Mouse (Mus musculus): ENCODE data around the gene Hhatl. TPM values are rescaled to one million over a fixed set of nuclear protein-coding genes. Genes with fewer than 3 reads are reported as not detected.

The Hhatl gene
- polyA plus RNA-seq, 1 experiment from 2014 or later: not detected

DNA sequence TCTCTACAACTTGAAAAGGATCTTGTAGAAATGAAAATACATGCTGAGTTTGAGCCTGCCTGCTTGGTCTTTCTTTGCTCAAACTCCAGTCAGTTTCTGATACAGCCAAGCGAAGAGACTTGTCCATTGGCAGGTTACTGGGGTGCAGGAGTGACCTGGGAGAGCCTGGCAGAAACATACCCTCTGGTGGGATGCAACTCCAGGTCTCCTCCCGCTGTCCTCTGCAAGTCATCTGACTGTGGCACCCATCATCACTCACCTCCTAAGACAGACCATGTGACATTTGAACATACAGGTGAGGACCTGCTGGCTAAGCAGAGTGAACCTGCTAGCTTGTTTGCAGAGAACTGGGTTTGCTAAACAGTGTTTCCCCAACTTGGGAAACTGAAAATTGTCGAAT lies 35.5 kb downstream of the Hhatl start:
- 87% methylated on average over 3 of the region's 3 CpGs for WGBS
- no peak overlapping the region for H3K4me2 ChIP-seq
- peaks cover 47% of the 10 kb centered on the region for H3K36me3 ChIP-seq (replicated peaks)

DNA sequence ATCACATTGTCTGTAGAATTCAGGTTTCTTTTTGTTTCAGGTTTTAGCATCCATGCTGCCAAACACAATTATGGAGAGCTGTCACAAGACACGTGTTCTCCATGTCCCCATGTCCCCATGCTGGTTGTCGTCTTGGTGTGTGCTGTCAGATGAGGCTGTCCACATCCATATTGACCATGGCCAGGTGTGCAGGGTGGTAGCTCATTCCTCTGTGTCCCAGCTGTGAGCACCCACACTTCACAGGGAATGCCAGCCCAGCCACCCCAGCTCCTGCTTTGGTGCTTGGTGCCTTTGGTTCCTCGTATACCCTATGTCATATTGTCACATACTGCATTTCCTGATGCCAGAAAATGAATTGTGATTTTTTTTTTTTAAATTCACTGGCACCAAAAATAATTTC lies 37.7 kb downstream of the Hhatl start:
- no peaks in the 10 kb centered on the region for H3K9me3 ChIP-seq
- H3K9ac ChIP-seq: no peak overlapping the region
- peaks cover 19% of the 10 kb centered on the region for H3K4me1 ChIP-seq
- no peaks in the 10 kb centered on the region for H3K27me3 ChIP-seq
- H3K27ac ChIP-seq: no peak overlapping the region
- no peak overlapping the region for H3K4me3 ChIP-seq (replicated peaks)
- no peak overlapping the region for H3K4me2 ChIP-seq
- H3K36me3 ChIP-seq (replicated peaks): peaks cover 68% of the 10 kb centered on the region
- WGBS: 88% methylated on average over 3 of the region's 3 CpGs
- no peak for ATAC-seq (ENCODE audit: low FRiP score)

More for the DNA sequence above, 35.5 kb downstream of the Hhatl start:
- Histone ChIP-seq H3K9me3 (no peaks in the 10 kb centered on the region), H3K9ac (no peak overlapping the region), H3K4me1 (peaks cover 34% of the 10 kb centered on the region), H3K27ac (no peak overlapping the region), H3K4me3 (replicated peaks) (no peak overlapping the region), H3K27me3 (no peaks in the 10 kb centered on the region)
- ATAC-seq (ENCODE audit: low FRiP score): no peak

DNA sequence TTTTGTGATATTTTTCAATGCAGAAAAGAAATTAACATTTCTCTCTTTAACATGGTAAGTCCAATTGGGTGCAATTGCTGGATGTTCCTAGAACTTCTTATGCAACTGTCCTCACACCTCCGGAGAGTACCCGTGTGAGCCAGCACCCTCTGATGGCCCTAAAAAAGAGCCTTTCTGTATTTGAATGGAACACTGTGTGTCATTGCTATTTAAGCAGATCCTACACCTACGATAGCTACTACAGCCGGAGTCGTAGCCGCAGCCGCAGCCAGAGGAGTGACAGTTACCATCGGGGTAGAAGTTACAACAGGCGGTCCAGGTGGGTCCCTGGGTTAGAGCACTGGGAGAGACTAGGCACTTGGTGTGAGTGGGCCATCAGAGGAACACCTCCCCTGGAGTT lies 39.5 kb downstream of the Hhatl start:
- no peak overlapping the region for H3K4me3 ChIP-seq (replicated peaks)
- ATAC-seq (ENCODE audit: low FRiP score): no peak
- H3K27me3 ChIP-seq: no peaks in the 10 kb centered on the region
- no peak overlapping the region for H3K27ac ChIP-seq
- H3K36me3 ChIP-seq (replicated peaks): peaks cover 87% of the 10 kb centered on the region
- H3K9me3 ChIP-seq: no peaks in the 10 kb centered on the region
- no peak overlapping the region for H3K4me2 ChIP-seq
- WGBS: 96% methylated on average over 9 of the region's 9 CpGs
- no peak overlapping the region for H3K9ac ChIP-seq
- peaks cover 4% of the 10 kb centered on the region for H3K4me1 ChIP-seq

DNA sequence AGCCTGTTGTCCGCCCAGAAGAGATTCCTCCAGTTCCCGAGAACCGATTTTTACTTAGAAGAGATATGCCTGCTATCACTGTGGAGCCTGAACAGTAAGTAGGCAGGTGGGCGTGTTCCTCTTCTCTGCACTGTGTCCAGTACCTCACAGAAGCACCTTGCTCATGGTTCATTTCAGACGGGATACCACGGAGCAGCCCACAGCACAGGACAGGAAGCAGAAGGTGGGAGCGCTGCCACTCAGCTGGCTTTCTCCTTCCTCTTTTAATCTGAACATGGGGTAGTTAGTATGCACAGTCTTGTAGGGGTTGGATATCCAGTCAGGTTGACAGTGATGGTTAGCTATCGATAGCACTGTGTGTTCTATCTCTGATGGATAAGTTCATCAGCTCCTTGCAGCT lies 48.3 kb downstream of the Hhatl start:
- Histone ChIP-seq H3K4me3 (replicated peaks) (no peak overlapping the region), H3K27me3 (no peaks in the 10 kb centered on the region), H3K9me3 (no peaks in the 10 kb centered on the region), H3K4me1 (no peaks in the 10 kb centered on the region), H3K36me3 (replicated peaks) (peaks cover 75% of the 10 kb centered on the region), H3K9ac (no peak overlapping the region), H3K4me2 (no peak overlapping the region), H3K27ac (no peak overlapping the region)
- 91% methylated on average over 8 of the region's 8 CpGs for WGBS
- no peak for ATAC-seq (ENCODE audit: low FRiP score)

DNA sequence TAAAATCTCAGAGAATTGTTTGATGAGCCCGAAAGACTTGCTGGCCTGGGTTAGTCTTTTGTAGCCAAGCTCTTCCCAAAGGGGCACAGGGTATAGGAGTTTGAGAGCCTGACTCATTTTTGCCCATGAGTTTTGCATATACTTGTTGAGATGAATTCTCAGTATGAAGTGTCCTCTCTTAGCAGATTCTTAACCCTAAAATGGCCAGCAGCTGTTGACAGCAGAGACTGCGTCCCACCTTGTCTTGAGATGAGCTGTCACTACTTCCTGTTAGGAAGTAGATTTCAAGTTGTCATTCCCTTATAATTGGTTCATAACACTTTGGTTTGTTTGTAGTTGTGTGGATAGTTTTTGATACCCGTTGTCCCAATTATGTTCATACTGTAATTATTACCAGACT lies 51.1 kb downstream of the Hhatl start:
- H3K27ac ChIP-seq: no peak overlapping the region
- no peak for ATAC-seq (ENCODE audit: low FRiP score)
- WGBS: 95% methylated on average over 3 of the region's 3 CpGs
- H3K9ac ChIP-seq: no peak overlapping the region
- no peaks in the 10 kb centered on the region for H3K4me1 ChIP-seq
- H3K9me3 ChIP-seq: no peaks in the 10 kb centered on the region
- H3K4me2 ChIP-seq: no peak overlapping the region
- H3K4me3 ChIP-seq (replicated peaks): no peak overlapping the region
- H3K27me3 ChIP-seq: no peaks in the 10 kb centered on the region
- H3K36me3 ChIP-seq (replicated peaks): peaks cover 50% of the 10 kb centered on the region

DNA sequence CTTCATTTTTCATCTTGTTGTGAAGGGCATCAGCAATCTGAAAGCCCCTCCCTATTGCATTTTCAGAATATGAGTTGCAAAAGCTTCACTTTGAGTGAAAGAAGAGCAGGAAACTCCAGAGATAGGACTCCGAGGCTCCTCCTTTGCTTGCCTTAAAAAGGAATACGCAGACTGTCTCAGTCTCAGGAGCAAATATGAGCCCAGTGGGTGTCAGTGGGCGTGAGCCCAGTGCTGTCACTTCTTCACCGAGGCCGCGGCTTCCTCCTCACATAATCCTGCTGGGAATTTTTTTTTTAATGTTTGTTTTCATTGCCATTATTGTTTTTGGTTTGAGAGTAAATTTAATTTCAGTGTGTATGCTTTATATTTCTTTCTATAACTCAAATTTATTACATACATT lies 51.8 kb downstream of the Hhatl start:
- no peak overlapping the region for H3K9ac ChIP-seq
- peaks cover 49% of the 10 kb centered on the region for H3K36me3 ChIP-seq (replicated peaks)

More for the DNA sequence above, 51.8 kb downstream of the Hhatl start:
- H3K4me1 ChIP-seq: no peaks in the 10 kb centered on the region
- H3K4me2 ChIP-seq: no peak overlapping the region
- H3K4me3 ChIP-seq (replicated peaks): no peak overlapping the region
- H3K27ac ChIP-seq: no peak overlapping the region
- no peaks in the 10 kb centered on the region for H3K27me3 ChIP-seq
- no peaks in the 10 kb centered on the region for H3K9me3 ChIP-seq
- WGBS: 92% methylated on average over 6 of the region's 6 CpGs
- ATAC-seq (ENCODE audit: low FRiP score): no peak

Other genes with a start within 250 kb of the Hhatl start
- gene Lyzl4, start 150.4 kb downstream of the Hhatl start, polyA plus RNA-seq (2016; fragmentation: Nextera tagmentation; extraction: Ambion mirVana): not detected in 2 replicates
- 0.50 and 1.7 TPM in 2 replicates for gene Vipr1, start 149.8 kb downstream of the Hhatl start, polyA plus RNA-seq (2016; fragmentation: Nextera tagmentation; extraction: Ambion mirVana)
- gene Sec22c, start 87.0 kb downstream of the Hhatl start, polyA plus RNA-seq (2016; fragmentation: Nextera tagmentation; extraction: Ambion mirVana): 24.5 and 29.3 TPM in 2 replicates
- 97.5 and 104 TPM in 2 replicates for gene Ss18l2, start 82.2 kb downstream of the Hhatl start, polyA plus RNA-seq (2016; fragmentation: Nextera tagmentation; extraction: Ambion mirVana)
- gene Nktr, start 73.3 kb downstream of the Hhatl start, polyA plus RNA-seq (2016; fragmentation: Nextera tagmentation; extraction: Ambion mirVana): 75.7 and 78.2 TPM in 2 replicates
- gene Zfp651, start 33.2 kb downstream of the Hhatl start, polyA plus RNA-seq (2016; fragmentation: Nextera tagmentation; extraction: Ambion mirVana): 9.5 and 10.8 TPM in 2 replicates
- gene Klhl40, start 14.9 kb downstream of the Hhatl start, polyA plus RNA-seq (2016; fragmentation: Nextera tagmentation; extraction: Ambion mirVana): 0.28 TPM in 1 of 2 replicates, not detected in the other
- 3.1 and 3.6 TPM in 2 replicates for gene Ccdc13, start 47.0 kb upstream of the Hhatl start, polyA plus RNA-seq (2016; fragmentation: Nextera tagmentation; extraction: Ambion mirVana)
- 153 and 158 TPM in 2 replicates for gene Higd1a, start 65.9 kb upstream of the Hhatl start, polyA plus RNA-seq (2016; fragmentation: Nextera tagmentation; extraction: Ambion mirVana)
- 0.89 and 1.2 TPM in 2 replicates for gene Ackr2, start 105.8 kb upstream of the Hhatl start, polyA plus RNA-seq (2016; fragmentation: Nextera tagmentation; extraction: Ambion mirVana)
- gene Cyp8b1, start 123.8 kb upstream of the Hhatl start, polyA plus RNA-seq (2016; fragmentation: Nextera tagmentation; extraction: Ambion mirVana): not detected in 2 replicates
- gene Fam198a, start 158.5 kb upstream of the Hhatl start, polyA plus RNA-seq (2016; fragmentation: Nextera tagmentation; extraction: Ambion mirVana): 1.2 and 1.3 TPM in 2 replicates
- 14.0 and 15.2 TPM in 2 replicates for gene Pomgnt2, start 204.6 kb upstream of the Hhatl start, polyA plus RNA-seq (2016; fragmentation: Nextera tagmentation; extraction: Ambion mirVana)